Mouse (Mus musculus) midbrain, embryonic 13.5 days (tissue): ENCODE data around the gene Dusp6. TPM values are rescaled to one million over a fixed set of nuclear protein-coding genes. Genes with fewer than 3 reads are reported as not detected.

Experiments
- ATAC-seq: fragments of 200-750 bp; cut with Nextera tagmentation; 2 replicates; pipeline ENCODE4 v1.8.0; 2017; ENCODE audit warnings: mild to moderate bottlenecking, moderate TSS enrichment, moderate library complexity
- H3K27ac ChIP-seq: fragments of 300-500 bp; sonication (generic); 2 replicates; pipeline ENCODE4 v1.5.1; 2015; ENCODE audit warnings: inconsistent platforms, mild to moderate bottlenecking, moderate library complexity
- H3K27me3 ChIP-seq: fragments of 300-500 bp; sonication (generic); 2 replicates; pipeline ENCODE4 v1.6.1; 2015; ENCODE audit warnings: mild to moderate bottlenecking, inconsistent platforms
- H3K36me3 ChIP-seq: fragments of 300-500 bp; sonication (generic); 2 replicates; pipeline ENCODE4 v1.6.1; 2015; ENCODE audit warnings: mild to moderate bottlenecking, inconsistent platforms
- H3K4me1 ChIP-seq: fragments of 300-500 bp; sonication (generic); replicated peaks from 2 replicates; pipeline ENCODE4 v1.6.1; 2015; ENCODE audit warnings: inconsistent platforms
- H3K4me2 ChIP-seq: fragments of 300-500 bp; sonication (generic); replicated peaks from 2 replicates; pipeline ENCODE4 v1.6.1; 2015; ENCODE audit warnings: moderate library complexity, mild to moderate bottlenecking, inconsistent platforms
- H3K4me3 ChIP-seq: fragments of 300-500 bp; sonication (generic); replicated peaks from 2 replicates; pipeline ENCODE4 v1.5.1; 2015; ENCODE audit warnings: mild to moderate bottlenecking, inconsistent platforms
- H3K9ac ChIP-seq: fragments of 300-500 bp; sonication (generic); replicated peaks from 2 replicates; pipeline ENCODE4 v1.6.1; 2015; ENCODE audit warnings: mild to moderate bottlenecking, inconsistent platforms
- H3K9me3 ChIP-seq: fragments of 300-500 bp; sonication (generic); 2 replicates; pipeline ENCODE4 v1.6.1; 2016; ENCODE audit warnings: mild to moderate bottlenecking, inconsistent platforms
- WGBS: fragments of 180-500 bp; shearing (Covaris S2); methylation state at CpG from one replicate; pipeline ENCODE4 v1.1.7; 2015; 5-methylcytosine and 5-hydroxymethylcytosine counted together
- polyA plus RNA-seq: library from polyadenylated mRNA; unstranded; fragments of >200 nt; fragmentation: Nextera tagmentation; extraction: Ambion mirVana; gene quantifications from 2 replicates; pipeline ENCODE4 v1.2.1, GENCODE M21; 2015

The Dusp6 gene
- polyA plus RNA-seq, 1 experiment from 2014 or later, result 21.8 TPM

DNA sequence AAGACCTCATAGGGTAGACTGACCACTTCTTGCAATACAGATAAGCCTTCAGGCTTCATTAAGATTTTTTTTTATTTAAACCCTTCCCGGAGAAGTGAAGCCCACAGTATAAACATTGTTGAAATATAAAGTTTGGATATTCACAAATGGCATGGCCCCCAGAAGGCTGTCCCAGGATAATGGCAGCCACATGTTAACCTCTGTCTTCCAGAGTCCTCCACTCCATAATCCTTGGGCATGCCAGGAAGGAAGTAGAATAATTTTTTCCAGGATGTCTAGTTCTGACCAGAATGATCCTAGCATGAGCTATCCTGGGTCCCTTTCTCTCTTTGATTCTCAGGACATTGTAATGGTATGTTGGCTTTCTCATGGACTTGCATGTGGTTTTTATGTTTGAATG, 4.6 kb downstream of the Dusp6 start:
- no peak for ATAC-seq
- Histone ChIP-seq H3K27me3 (peaks cover 36% of the 10 kb centered on the region), H3K4me3 (no peak overlapping the region), H3K9me3 (no peaks in the 10 kb centered on the region), H3K36me3 (no peaks in the 10 kb centered on the region), H3K4me1 (peaks cover 49% of the 10 kb centered on the region), H3K4me2 (no peak overlapping the region), H3K9ac (no peak overlapping the region), H3K27ac (no peak overlapping the region)
- WGBS, result 86% methylated on average over 1 of the region's 1 CpGs

- H3K9me3 ChIP-seq, result no peaks in the 10 kb centered on the region
- no peak overlapping the region for H3K4me3 ChIP-seq
- peak; percentile 60 for ATAC-seq
- 26% methylated on average over 19 of the region's 19 CpGs for WGBS
- H3K9ac ChIP-seq, result no peak overlapping the region
- H3K4me2 ChIP-seq, result peak overlapping the region; percentile 25
- H3K4me1 ChIP-seq, result peaks cover 49% of the 10 kb centered on the region
- H3K36me3 ChIP-seq, result no peaks in the 10 kb centered on the region
- H3K27ac ChIP-seq, result peak overlapping the region; percentile 58
- H3K27me3 ChIP-seq, result peaks cover 36% of the 10 kb centered on the region
Measured at GRCm38 (mm10) chr10:99268421-99269300, 5.6 kb downstream of the Dusp6 start.

- Histone ChIP-seq H3K4me2 (peak overlapping the region; percentile 25; the same call in 1 of the 2 replicates), H3K27me3 (peaks cover 36% of the 10 kb centered on the region), H3K4me3 (no peak overlapping the region), H3K4me1 (peaks cover 43% of the 10 kb centered on the region), H3K36me3 (no peaks in the 10 kb centered on the region), H3K9me3 (no peaks in the 10 kb centered on the region), H3K27ac (peak overlapping the region; percentile 58), H3K9ac (no peak overlapping the region)
- peak; percentile 59 for ATAC-seq
- 3% methylated on average over 4 of the region's 4 CpGs for WGBS
Measured at GRCm38 (mm10) chr10:99269301-99269701, 6.3 kb downstream of the Dusp6 start.

GRCm38 (mm10) chr10:99269704-99270103, 6.7 kb downstream of the Dusp6 start:
- H3K9me3 ChIP-seq, result no peaks in the 10 kb centered on the region
- H3K9ac ChIP-seq, result no peak overlapping the region
- H3K27me3 ChIP-seq, result peaks cover 33% of the 10 kb centered on the region
- 46% methylated on average over 6 of the region's 6 CpGs for WGBS
- no peaks in the 10 kb centered on the region for H3K36me3 ChIP-seq
- ATAC-seq, result no peak
- peaks cover 39% of the 10 kb centered on the region for H3K4me1 ChIP-seq
- 0 out of 2 replicates have a peak overlapping the region, but pooled peaks have one; percentile 25 for H3K4me2 ChIP-seq
- H3K4me3 ChIP-seq, result no peak overlapping the region
- peak overlapping the region; percentile 58; the same call in 1 of the 2 replicates for H3K27ac ChIP-seq

- H3K4me3 ChIP-seq, result no peak overlapping the region
- no peaks in the 10 kb centered on the region for H3K36me3 ChIP-seq
- H3K4me1 ChIP-seq, result peaks cover 32% of the 10 kb centered on the region
- WGBS, result 58% methylated on average over 10 of the region's 10 CpGs
- H3K27me3 ChIP-seq, result peaks cover 28% of the 10 kb centered on the region
- no peak overlapping the region for H3K4me2 ChIP-seq
- H3K9me3 ChIP-seq, result no peaks in the 10 kb centered on the region
- no peak for ATAC-seq
- no peak overlapping the region for H3K9ac ChIP-seq
- no peak overlapping the region for H3K27ac ChIP-seq
Measured at GRCm38 (mm10) chr10:99270406-99270805, 7.4 kb downstream of the Dusp6 start.

DNA sequence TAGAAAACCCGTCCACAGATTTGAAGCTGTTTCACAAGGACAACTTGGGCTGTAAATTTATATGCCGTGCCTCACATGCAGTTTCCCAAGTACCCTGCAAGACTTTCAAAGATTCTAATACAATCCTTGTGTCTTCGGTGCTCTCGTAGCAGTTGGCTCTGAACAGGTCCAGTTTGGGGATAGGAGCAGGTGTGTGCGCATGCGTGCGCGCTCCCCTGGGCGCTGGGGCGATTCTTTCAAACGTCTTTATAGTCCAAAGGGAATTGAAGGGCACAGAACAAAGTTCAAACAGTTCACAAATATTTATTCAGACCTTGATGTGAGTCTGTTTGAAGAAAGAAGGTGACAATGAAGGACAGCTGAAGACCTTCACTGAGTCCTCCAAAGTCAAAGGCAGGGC, 8.0 kb downstream of the Dusp6 start:
- H3K27me3 ChIP-seq, result peaks cover 23% of the 10 kb centered on the region
- 83% methylated on average over 11 of the region's 11 CpGs for WGBS

GRCm38 (mm10) chr10:99273006-99273405, 10.0 kb downstream of the Dusp6 start:
- H3K4me1 ChIP-seq, result peaks cover 21% of the 10 kb centered on the region
- H3K36me3 ChIP-seq, result no peaks in the 10 kb centered on the region
- H3K4me3 ChIP-seq, result no peak overlapping the region
- 91% methylated on average over 12 of the region's 12 CpGs for WGBS
- H3K9ac ChIP-seq, result no peak overlapping the region
- ATAC-seq, result no peak
- H3K27ac ChIP-seq, result no peak overlapping the region
- H3K27me3 ChIP-seq, result peaks cover 8% of the 10 kb centered on the region
- no peaks in the 10 kb centered on the region for H3K9me3 ChIP-seq
- no peak overlapping the region for H3K4me2 ChIP-seq

More for the DNA sequence above, 8.0 kb downstream of the Dusp6 start:
- Histone ChIP-seq H3K4me3 (no peak overlapping the region), H3K36me3 (no peaks in the 10 kb centered on the region), H3K9me3 (no peaks in the 10 kb centered on the region), H3K4me1 (peaks cover 26% of the 10 kb centered on the region), H3K9ac (no peak overlapping the region), H3K4me2 (no peak overlapping the region), H3K27ac (no peak overlapping the region)
- ATAC-seq, result no peak

DNA sequence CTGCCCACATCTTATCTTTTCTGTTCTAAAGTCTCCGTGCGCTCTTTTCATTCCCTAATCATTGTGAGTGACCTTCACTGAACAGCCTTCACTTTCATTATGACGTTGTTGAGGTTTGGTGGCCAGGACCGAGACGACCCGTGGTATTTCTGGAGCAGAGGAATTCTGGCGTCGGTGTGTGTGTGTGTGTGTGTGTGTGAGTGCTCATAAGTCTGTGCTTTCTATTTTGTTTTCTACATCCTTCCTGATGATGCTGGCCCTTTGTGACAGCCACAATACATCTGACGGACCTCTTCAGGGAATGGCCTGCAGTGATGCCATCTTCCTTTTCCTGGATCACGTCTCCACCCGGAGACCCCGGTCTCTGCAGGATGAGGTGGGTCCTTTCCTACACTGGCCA, 11.6 kb downstream of the Dusp6 start:
- H3K9ac ChIP-seq, result no peak overlapping the region
- no peaks in the 10 kb centered on the region for H3K36me3 ChIP-seq
- H3K4me1 ChIP-seq, result peaks cover 7% of the 10 kb centered on the region
- WGBS, result 92% methylated on average over 12 of the region's 12 CpGs
- H3K27ac ChIP-seq, result no peak overlapping the region
- H3K4me3 ChIP-seq, result no peak overlapping the region
- no peak for ATAC-seq
- H3K27me3 ChIP-seq, result peaks cover 4% of the 10 kb centered on the region; the same call in 1 of the 2 replicates
- no peaks in the 10 kb centered on the region for H3K9me3 ChIP-seq
- no peak overlapping the region for H3K4me2 ChIP-seq

GRCm38 (mm10) chr10:99279067-99279880, 16.2 kb downstream of the Dusp6 start:
- no peaks in the 10 kb centered on the region for H3K27me3 ChIP-seq
- ATAC-seq, result no peak
- H3K4me2 ChIP-seq, result no peak overlapping the region
- WGBS, result 85% methylated on average over 22 of the region's 22 CpGs
- no peaks in the 10 kb centered on the region for H3K36me3 ChIP-seq
- no peak overlapping the region for H3K4me3 ChIP-seq
- no peaks in the 10 kb centered on the region for H3K4me1 ChIP-seq
- H3K9ac ChIP-seq, result no peak overlapping the region
- H3K27ac ChIP-seq, result no peak overlapping the region
- H3K9me3 ChIP-seq, result no peaks in the 10 kb centered on the region

- H3K36me3 ChIP-seq, result no peaks in the 10 kb centered on the region
- WGBS, result 81% methylated on average over 10 of the region's 10 CpGs
- peak; percentile 34; the same call in 1 of the 2 replicates for ATAC-seq
- H3K4me3 ChIP-seq, result no peak overlapping the region
- no peaks in the 10 kb centered on the region for H3K27me3 ChIP-seq
- H3K4me2 ChIP-seq, result no peak overlapping the region
- H3K4me1 ChIP-seq, result peaks cover 5% of the 10 kb centered on the region; the same call in 1 of the 2 replicates
- no peak overlapping the region for H3K27ac ChIP-seq
- no peaks in the 10 kb centered on the region for H3K9me3 ChIP-seq
- H3K9ac ChIP-seq, result no peak overlapping the region
Measured at GRCm38 (mm10) chr10:99283981-99284385, 21.0 kb downstream of the Dusp6 start.

GRCm38 (mm10) chr10:99284918-99285317, 21.9 kb downstream of the Dusp6 start:
- H3K27ac ChIP-seq, result no peak overlapping the region
- no peak overlapping the region for H3K4me2 ChIP-seq
- no peak for ATAC-seq
- 82% methylated on average over 9 of the region's 9 CpGs for WGBS
- H3K9ac ChIP-seq, result no peak overlapping the region
- H3K4me3 ChIP-seq, result no peak overlapping the region
- no peaks in the 10 kb centered on the region for H3K27me3 ChIP-seq
- H3K4me1 ChIP-seq, result peaks cover 5% of the 10 kb centered on the region; the same call in 1 of the 2 replicates
- no peaks in the 10 kb centered on the region for H3K36me3 ChIP-seq
- no peaks in the 10 kb centered on the region for H3K9me3 ChIP-seq

DNA sequence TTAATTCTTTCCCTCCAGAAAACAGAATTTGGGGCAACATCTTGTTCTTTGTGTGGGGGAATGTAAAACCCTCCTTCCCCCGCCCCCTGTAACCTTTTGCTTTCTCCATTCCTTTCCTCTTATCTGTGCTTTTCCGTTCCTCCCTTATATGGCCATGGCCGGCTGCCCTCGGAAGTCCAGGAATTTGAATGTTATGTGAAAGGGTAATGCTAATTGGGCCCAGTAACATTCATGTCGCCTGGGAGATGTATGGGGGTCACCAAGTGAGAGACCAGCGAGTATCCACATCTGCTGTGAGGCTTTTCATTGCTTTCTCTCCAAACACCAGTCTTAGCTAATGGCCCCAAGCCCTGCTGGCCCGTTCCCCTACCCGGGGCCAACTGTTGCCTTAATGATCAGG, 22.7 kb downstream of the Dusp6 start:
- Histone ChIP-seq H3K27ac (no peak overlapping the region), H3K36me3 (no peaks in the 10 kb centered on the region), H3K4me2 (no peak overlapping the region), H3K4me1 (peaks cover 5% of the 10 kb centered on the region; the same call in 1 of the 2 replicates), H3K27me3 (no peaks in the 10 kb centered on the region), H3K9me3 (no peaks in the 10 kb centered on the region), H3K4me3 (no peak overlapping the region), H3K9ac (no peak overlapping the region)
- 41% methylated on average over 8 of the region's 8 CpGs for WGBS
- ATAC-seq, result no peak
